Mouse (Mus musculus): ENCODE data around the gene Ahdc1. TPM values are rescaled to one million over a fixed set of nuclear protein-coding genes. Genes with fewer than 3 reads are reported as not detected.

Gene Ahdc1
- total RNA-seq, 1 experiment from 2014 or later = 7.2 TPM

- ATAC-seq (replicated peaks in 1 of 2; ENCODE audit: insufficient read depth in 1 of 2, low FRiP score in 2 of 2, low TSS enrichment in 1 of 2, low read depth in 1 of 2, poor library complexity in 2 of 2, severe bottlenecking in 2 of 2) = peak; percentile 70 to 80
Observed at GRCm38 (mm10) chr4:133056069-133056890, 45.2 kb downstream of the Ahdc1 start.

- peak; percentile 10 to 29; a peak in 2 of 4 replicates for ATAC-seq (replicated peaks in 1 of 2; ENCODE audit: insufficient read depth in 1 of 2, low FRiP score in 2 of 2, low TSS enrichment in 1 of 2, low read depth in 1 of 2, poor library complexity in 2 of 2, severe bottlenecking in 2 of 2)
Observed at GRCm38 (mm10) chr4:133057389-133058122, 46.5 kb downstream of the Ahdc1 start.

GRCm38 (mm10) chr4:133058123-133058453 lies 47.0 kb downstream of the Ahdc1 start:
- no peak for ATAC-seq (replicated peaks in 1 of 2; ENCODE audit: insufficient read depth in 1 of 2, low FRiP score in 2 of 2, low TSS enrichment in 1 of 2, low read depth in 1 of 2, poor library complexity in 2 of 2, severe bottlenecking in 2 of 2)

GRCm38 (mm10) chr4:133058513-133059480 lies 47.7 kb downstream of the Ahdc1 start:
- ATAC-seq (replicated peaks in 1 of 2; ENCODE audit: insufficient read depth in 1 of 2, low FRiP score in 2 of 2, low TSS enrichment in 1 of 2, low read depth in 1 of 2, poor library complexity in 2 of 2, severe bottlenecking in 2 of 2) = no peak

- no peak for ATAC-seq (replicated peaks in 1 of 2; ENCODE audit: insufficient read depth in 1 of 2, low FRiP score in 2 of 2, low TSS enrichment in 1 of 2, low read depth in 1 of 2, poor library complexity in 2 of 2, severe bottlenecking in 2 of 2)
Observed at GRCm38 (mm10) chr4:133060702-133061101, 49.6 kb downstream of the Ahdc1 start.

GRCm38 (mm10) chr4:133061798-133062197 lies 50.7 kb downstream of the Ahdc1 start:
- no peak for ATAC-seq (replicated peaks in 1 of 2; ENCODE audit: insufficient read depth in 1 of 2, low FRiP score in 2 of 2, low TSS enrichment in 1 of 2, low read depth in 1 of 2, poor library complexity in 2 of 2, severe bottlenecking in 2 of 2)

- ATAC-seq (replicated peaks in 1 of 2; ENCODE audit: insufficient read depth in 1 of 2, low FRiP score in 2 of 2, low TSS enrichment in 1 of 2, low read depth in 1 of 2, poor library complexity in 2 of 2, severe bottlenecking in 2 of 2) = no peak
Observed at GRCm38 (mm10) chr4:133062286-133062685, 51.2 kb downstream of the Ahdc1 start.

GRCm38 (mm10) chr4:133063203-133063602 lies 52.1 kb downstream of the Ahdc1 start:
- ATAC-seq (replicated peaks in 1 of 2; ENCODE audit: insufficient read depth in 1 of 2, low FRiP score in 2 of 2, low TSS enrichment in 1 of 2, low read depth in 1 of 2, poor library complexity in 2 of 2, severe bottlenecking in 2 of 2) = no peak

- ATAC-seq (replicated peaks in 1 of 2; ENCODE audit: insufficient read depth in 1 of 2, low FRiP score in 2 of 2, low TSS enrichment in 1 of 2, low read depth in 1 of 2, poor library complexity in 2 of 2, severe bottlenecking in 2 of 2) = no peak
Observed at GRCm38 (mm10) chr4:133063799-133064198, 52.7 kb downstream of the Ahdc1 start.

- no peak for ATAC-seq (replicated peaks in 1 of 2; ENCODE audit: insufficient read depth in 1 of 2, low FRiP score in 2 of 2, low TSS enrichment in 1 of 2, low read depth in 1 of 2, poor library complexity in 2 of 2, severe bottlenecking in 2 of 2)
Observed at GRCm38 (mm10) chr4:133064791-133065190, 53.7 kb downstream of the Ahdc1 start.

GRCm38 (mm10) chr4:133065894-133066386 lies 54.9 kb downstream of the Ahdc1 start:
- ATAC-seq (replicated peaks in 1 of 2; ENCODE audit: insufficient read depth in 1 of 2, low FRiP score in 2 of 2, low TSS enrichment in 1 of 2, low read depth in 1 of 2, poor library complexity in 2 of 2, severe bottlenecking in 2 of 2) = no peak

GRCm38 (mm10) chr4:133068400-133069138 lies 57.5 kb downstream of the Ahdc1 start:
- ATAC-seq (replicated peaks in 1 of 2; ENCODE audit: insufficient read depth in 1 of 2, low FRiP score in 2 of 2, low TSS enrichment in 1 of 2, low read depth in 1 of 2, poor library complexity in 2 of 2, severe bottlenecking in 2 of 2) = no peak

- no peak for ATAC-seq (replicated peaks in 1 of 2; ENCODE audit: insufficient read depth in 1 of 2, low FRiP score in 2 of 2, low TSS enrichment in 1 of 2, low read depth in 1 of 2, poor library complexity in 2 of 2, severe bottlenecking in 2 of 2)
Observed at GRCm38 (mm10) chr4:133070388-133070787, 59.3 kb downstream of the Ahdc1 start.

- no peak for ATAC-seq (replicated peaks in 1 of 2; ENCODE audit: insufficient read depth in 1 of 2, low FRiP score in 2 of 2, low TSS enrichment in 1 of 2, low read depth in 1 of 2, poor library complexity in 2 of 2, severe bottlenecking in 2 of 2)
Observed at GRCm38 (mm10) chr4:133070821-133071372, 59.8 kb downstream of the Ahdc1 start.

- ATAC-seq (replicated peaks in 1 of 2; ENCODE audit: insufficient read depth in 1 of 2, low FRiP score in 2 of 2, low TSS enrichment in 1 of 2, low read depth in 1 of 2, poor library complexity in 2 of 2, severe bottlenecking in 2 of 2) = no peak
Observed at GRCm38 (mm10) chr4:133073192-133073591, 62.1 kb downstream of the Ahdc1 start.

- ATAC-seq (replicated peaks in 1 of 2; ENCODE audit: insufficient read depth in 1 of 2, low FRiP score in 2 of 2, low TSS enrichment in 1 of 2, low read depth in 1 of 2, poor library complexity in 2 of 2, severe bottlenecking in 2 of 2) = no peak
Observed at GRCm38 (mm10) chr4:133074070-133074819, 63.2 kb downstream of the Ahdc1 start.
